Mouse (Mus musculus): ENCODE data around the gene Eci3. TPM values are rescaled to one million over a fixed set of nuclear protein-coding genes. Genes with fewer than 3 reads are reported as not detected.
"Not testable (repeated sequence)": the region's sequence is repeated elsewhere in the genome, so short reads cannot be mapped to it uniquely, and the experiment has no call there.

The Eci3 gene
- total and polyA plus RNA-seq, 2 experiments from 2014 or later = 0.80 TPM; not detected in 1

GRCm38 (mm10) chr13:34977410-34977809, 13.8 kb upstream of the Eci3 start:
- Histone ChIP-seq H3K4me1 (ENCODE audit: insufficient read depth, low read length) (no peaks in the 10 kb centered on the region), H3K9me3 (ENCODE audit: low read length) (no peaks in the 10 kb centered on the region), H3K27me3 (ENCODE audit: insufficient read depth, low read length) (no peaks in the 10 kb centered on the region), H3K9ac (replicated peaks; ENCODE audit: low read length) (no peak overlapping the region), H3K4me2 (ENCODE audit: low read depth, low read length) (no peak overlapping the region), H3K36me3 (ENCODE audit: insufficient read depth, low read length) (peaks cover 24% of the 10 kb centered on the region; the same call in 1 of the 2 replicates), H3K27ac (no peak overlapping the region), H3K4me3 (ENCODE audit: low read length) (no peak overlapping the region)
- no peak for TF ChIP-seq CTCF (IDR thresholded peaks at IDR 0.05; ENCODE audit: low read depth)
- no peak for ATAC-seq
- 94% methylated on average over 3 of the region's 3 CpGs for WGBS
- no peak for DNase-seq (ENCODE audit: low spot score)

DNA sequence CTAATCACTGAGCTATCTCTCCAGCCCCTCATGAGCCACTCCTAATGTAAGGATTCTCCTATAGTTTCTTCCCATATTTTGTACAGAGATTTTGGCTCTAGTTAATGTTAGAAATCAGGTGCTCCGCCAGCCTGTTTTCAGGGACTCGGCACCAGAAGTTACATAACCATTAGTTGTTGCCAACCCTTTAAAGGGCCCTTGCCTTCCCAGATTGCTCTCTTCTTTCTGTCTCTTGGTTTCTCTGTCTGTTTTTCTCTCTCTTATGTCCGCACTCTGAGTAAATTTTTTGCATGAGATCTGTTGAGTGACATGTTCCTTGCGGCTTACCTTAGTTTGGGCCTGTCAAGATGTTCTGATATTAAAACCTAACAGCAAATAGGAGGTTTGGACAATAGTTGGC, 12.5 kb upstream of the Eci3 start:
- 93% methylated on average over 4 of the region's 4 CpGs for WGBS
- Histone ChIP-seq H3K9me3 (ENCODE audit: low read length) (no peaks in the 10 kb centered on the region), H3K4me3 (ENCODE audit: low read length) (no peak overlapping the region), H3K36me3 (ENCODE audit: insufficient read depth, low read length) (peaks cover 20% of the 10 kb centered on the region; the same call in 1 of the 2 replicates), H3K9ac (replicated peaks; ENCODE audit: low read length) (no peak overlapping the region), H3K27ac (no peak overlapping the region), H3K27me3 (ENCODE audit: insufficient read depth, low read length) (no peaks in the 10 kb centered on the region), H3K4me1 (ENCODE audit: insufficient read depth, low read length) (no peaks in the 10 kb centered on the region), H3K4me2 (ENCODE audit: low read depth, low read length) (no peak overlapping the region)
- TF ChIP-seq CTCF (IDR thresholded peaks at IDR 0.05; ENCODE audit: low read depth) = no peak
- DNase-seq (ENCODE audit: low spot score) (no peak), ATAC-seq (no peak)

- Histone ChIP-seq H3K9ac (replicated peaks; ENCODE audit: low read length) (no peak overlapping the region), H3K4me2 (ENCODE audit: low read depth, low read length) (no peak overlapping the region), H3K4me3 (ENCODE audit: low read length) (no peak overlapping the region), H3K27me3 (ENCODE audit: insufficient read depth, low read length) (no peaks in the 10 kb centered on the region), H3K4me1 (ENCODE audit: insufficient read depth, low read length) (no peaks in the 10 kb centered on the region), H3K9me3 (ENCODE audit: low read length) (no peaks in the 10 kb centered on the region), H3K27ac (no peak overlapping the region), H3K36me3 (ENCODE audit: insufficient read depth, low read length) (peaks cover 10% of the 10 kb centered on the region; the same call in 1 of the 2 replicates)
- peak; percentile 14; the same call in 1 of the 2 replicates for TF ChIP-seq CTCF (IDR thresholded peaks at IDR 0.05; ENCODE audit: low read depth)
- no peak for DNase-seq (ENCODE audit: low spot score)
- WGBS = 46% methylated on average over 1 of the region's 1 CpGs
- ATAC-seq = no peak
Observed at GRCm38 (mm10) chr13:34973770-34974169, 10.2 kb upstream of the Eci3 start.

GRCm38 (mm10) chr13:34973149-34973548, 9.5 kb upstream of the Eci3 start:
- H3K36me3 ChIP-seq (ENCODE audit: insufficient read depth, low read length) = peaks cover 9% of the 10 kb centered on the region; the same call in 1 of the 2 replicates
- H3K27me3 ChIP-seq (ENCODE audit: insufficient read depth, low read length) = no peaks in the 10 kb centered on the region
- H3K9me3 ChIP-seq (ENCODE audit: low read length) = no peaks in the 10 kb centered on the region
- ATAC-seq = no peak
- H3K9ac ChIP-seq (replicated peaks; ENCODE audit: low read length) = no peak overlapping the region
- WGBS = 50% methylated on average over 1 of the region's 1 CpGs
- no peak for DNase-seq (ENCODE audit: low spot score)
- H3K27ac ChIP-seq = no peak overlapping the region
- H3K4me2 ChIP-seq (ENCODE audit: low read depth, low read length) = no peak overlapping the region
- H3K4me3 ChIP-seq (ENCODE audit: low read length) = no peak overlapping the region
- no peaks in the 10 kb centered on the region for H3K4me1 ChIP-seq (ENCODE audit: insufficient read depth, low read length)
- peak; percentile 38 for TF ChIP-seq CTCF (IDR thresholded peaks at IDR 0.05; ENCODE audit: low read depth)

GRCm38 (mm10) chr13:34972456-34972855, 8.8 kb upstream of the Eci3 start:
- H3K9me3 ChIP-seq (ENCODE audit: low read length); H3K4me3 ChIP-seq (ENCODE audit: low read length); DNase-seq (ENCODE audit: low spot score); ATAC-seq; H3K27ac ChIP-seq; H3K36me3 ChIP-seq (ENCODE audit: insufficient read depth, low read length); H3K9ac ChIP-seq (replicated peaks; ENCODE audit: low read length); H3K4me1 ChIP-seq (ENCODE audit: insufficient read depth, low read length); H3K4me2 ChIP-seq (ENCODE audit: low read depth, low read length); H3K27me3 ChIP-seq (ENCODE audit: insufficient read depth, low read length): not testable (repeated sequence)

GRCm38 (mm10) chr13:34965647-34966046, 2.0 kb upstream of the Eci3 start:
- not testable (repeated sequence) for H3K36me3 ChIP-seq (ENCODE audit: insufficient read depth, low read length); H3K9ac ChIP-seq (replicated peaks; ENCODE audit: low read length); H3K4me2 ChIP-seq (ENCODE audit: low read depth, low read length); H3K27me3 ChIP-seq (ENCODE audit: insufficient read depth, low read length); ATAC-seq; H3K9me3 ChIP-seq (ENCODE audit: low read length); H3K27ac ChIP-seq; DNase-seq (ENCODE audit: low spot score); H3K4me1 ChIP-seq (ENCODE audit: insufficient read depth, low read length); H3K4me3 ChIP-seq (ENCODE audit: low read length)
- 78% methylated on average over 9 of the region's 9 CpGs for WGBS

DNA sequence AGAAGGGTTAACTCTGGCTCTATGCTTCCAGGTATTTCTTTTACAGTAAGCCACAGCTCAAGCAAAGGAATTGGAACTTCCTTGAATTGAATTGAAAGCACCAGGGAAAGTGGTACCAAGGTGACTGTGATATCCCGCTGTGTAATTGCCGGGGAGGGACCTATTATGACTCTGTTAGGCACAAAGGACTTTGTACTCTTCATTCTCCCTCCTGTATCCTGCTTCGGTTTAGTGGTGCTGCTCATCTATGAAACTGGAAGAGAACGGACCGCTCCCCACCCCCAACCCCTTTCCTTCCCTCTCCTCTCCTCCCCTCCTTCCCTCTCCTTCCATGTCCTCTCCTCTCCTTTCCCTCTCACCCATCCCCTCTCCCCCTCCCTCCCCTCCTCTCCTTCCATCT, 1.3 kb upstream of the Eci3 start:
- H3K27ac ChIP-seq = no peak overlapping the region
- H3K9me3 ChIP-seq (ENCODE audit: low read length) = no peaks in the 10 kb centered on the region
- WGBS = 6% methylated on average over 5 of the region's 5 CpGs
- no peak for ATAC-seq
- no peak for TF ChIP-seq CTCF (IDR thresholded peaks at IDR 0.05; ENCODE audit: low read depth)
- H3K4me2 ChIP-seq (ENCODE audit: low read depth, low read length) = peak overlapping the region; percentile 76
- no peaks in the 10 kb centered on the region; the same call in 1 of the 2 replicates for H3K27me3 ChIP-seq (ENCODE audit: insufficient read depth, low read length)
- DNase-seq (ENCODE audit: low spot score) = no peak
- no peaks in the 10 kb centered on the region for H3K36me3 ChIP-seq (ENCODE audit: insufficient read depth, low read length)
- H3K4me1 ChIP-seq (ENCODE audit: insufficient read depth, low read length) = no peaks in the 10 kb centered on the region
- H3K4me3 ChIP-seq (ENCODE audit: low read length) = peak overlapping the region; percentile 40
- no peak overlapping the region for H3K9ac ChIP-seq (replicated peaks; ENCODE audit: low read length)
